Mouse (Mus musculus) G1E (cell line): Measurements from ENCODE around the gene Grm5. TPM values are rescaled to one million over a fixed set of nuclear protein-coding genes. Genes with fewer than 3 reads are reported as not detected.

ENCODE experiments used
- ATAC-seq: 2 replicates; pipeline ENCODE4 v1.8.0; 2016; ENCODE audit warnings: mild to moderate bottlenecking; ENCODE audit not compliant: insufficient number of reproducible peaks, poor library complexity, low FRiP score, severe bottlenecking; ENCODE audit errors: extremely low read depth
- DNase-seq: peaks from one replicate; pipeline ENCODE4 v3.0.0; 2012; ENCODE audit warnings: low spot score
- H3K27me3 ChIP-seq: 2 replicates; pipeline ENCODE4 v1.6.1; 2012; ENCODE audit warnings: mild to moderate bottlenecking, low read length, inconsistent platforms; ENCODE audit not compliant: insufficient read depth
- H3K36me3 ChIP-seq: replicated peaks from 2 replicates; pipeline ENCODE3; 2012; ENCODE audit warnings: mild to moderate bottlenecking, inconsistent platforms
- H3K4me1 ChIP-seq: 2 replicates; pipeline ENCODE4 v1.6.1; 2012; ENCODE audit warnings: low read depth, low read length, inconsistent platforms, mixed read lengths; ENCODE audit not compliant: insufficient read depth
- H3K4me3 ChIP-seq: 2 replicates; pipeline ENCODE4 v1.5.1; 2012; ENCODE audit warnings: low read depth, mild to moderate bottlenecking, inconsistent platforms, low read length, moderate library complexity, mixed read lengths
- H3K9me3 ChIP-seq: replicated peaks from 2 replicates; pipeline ENCODE4 v1.6.1; 2012; ENCODE audit warnings: inconsistent platforms
- CTCF ChIP-seq: IDR thresholded peaks from 2 replicates; pipeline ENCODE4 v1.5.1; 2012; ENCODE audit warnings: low read depth, low read length, inconsistent platforms, mixed read lengths
- GATA1 ChIP-seq: IDR thresholded peaks from 2 replicates; pipeline ENCODE4 v1.6.1; 2012; ENCODE audit warnings: borderline replicate concordance, low read length, inconsistent platforms, mixed read lengths
- GATA2 ChIP-seq: IDR thresholded peaks from 2 replicates; pipeline ENCODE4 v1.6.1; 2012; ENCODE audit warnings: low read depth, low read length, inconsistent platforms, borderline replicate concordance
- POLR2AphosphoS5 ChIP-seq: IDR thresholded peaks from 2 replicates; pipeline ENCODE4 v1.6.1; 2012; ENCODE audit warnings: low read depth, low read length, inconsistent platforms; ENCODE audit not compliant: insufficient replicate concordance
- TAL1 ChIP-seq: conservative IDR thresholded peaks from 2 replicates; pipeline ENCODE4 v1.6.1; 2012; ENCODE audit warnings: low read depth, low read length, inconsistent platforms, mixed read lengths
- polyA plus RNA-seq: library from polyadenylated mRNA; stranded (reverse); fragments of >175 nt; gene quantifications from 2 replicates; pipeline ENCODE4 v1.2.3, GENCODE M21; 2012
- total RNA-seq, 2 experiments: library from RNA; stranded (forward) in 1 of 2; stranded (reverse) in 1 of 2; fragments of 200-1000 nt in 1 of 2; fragments of >200 nt in 1 of 2; fragmentation: Nextera tagmentation in 1 of 2; gene quantifications; 2 replicates each; pipeline ENCODE4 v1.2.3; 2014 to 2017

The Grm5 gene
- total and polyA plus RNA-seq, 3 experiments, result 0.05 to 0.23 TPM; not detected in 1

DNA sequence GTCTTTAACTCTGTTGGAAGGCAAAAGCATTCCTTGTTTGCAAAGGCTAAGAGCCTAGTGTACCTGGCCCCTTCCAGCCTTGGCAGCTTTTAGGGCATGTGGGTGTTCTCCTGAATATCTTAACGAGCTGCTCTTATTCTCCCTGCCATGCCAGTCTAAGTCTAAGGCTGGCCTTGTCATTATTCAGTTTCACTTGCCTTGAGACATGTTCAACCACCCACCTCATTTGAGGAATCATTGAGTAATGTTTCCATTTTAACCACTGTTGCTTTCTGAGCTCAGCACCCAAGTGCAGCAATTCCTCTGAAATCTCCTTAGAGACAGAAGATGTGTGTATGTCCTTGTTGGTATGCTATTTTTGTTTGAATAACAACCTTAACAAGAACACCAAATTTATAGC, 134.7 kb downstream of the Grm5 start:
- Histone ChIP-seq H3K36me3 (no peaks in the 10 kb centered on the region), H3K4me3 (no peak overlapping the region), H3K4me1 (no peaks in the 10 kb centered on the region), H3K9me3 (no peaks in the 10 kb centered on the region), H3K27me3 (no peaks in the 10 kb centered on the region)
- DNase-seq, result no peak
- TF ChIP-seq GATA2, result no peak
- no peak for TF ChIP-seq GATA1
- no peak for TF ChIP-seq CTCF
- no peak for TF ChIP-seq POLR2AphosphoS5
- TF ChIP-seq TAL1, result no peak
- no peak for ATAC-seq

DNA sequence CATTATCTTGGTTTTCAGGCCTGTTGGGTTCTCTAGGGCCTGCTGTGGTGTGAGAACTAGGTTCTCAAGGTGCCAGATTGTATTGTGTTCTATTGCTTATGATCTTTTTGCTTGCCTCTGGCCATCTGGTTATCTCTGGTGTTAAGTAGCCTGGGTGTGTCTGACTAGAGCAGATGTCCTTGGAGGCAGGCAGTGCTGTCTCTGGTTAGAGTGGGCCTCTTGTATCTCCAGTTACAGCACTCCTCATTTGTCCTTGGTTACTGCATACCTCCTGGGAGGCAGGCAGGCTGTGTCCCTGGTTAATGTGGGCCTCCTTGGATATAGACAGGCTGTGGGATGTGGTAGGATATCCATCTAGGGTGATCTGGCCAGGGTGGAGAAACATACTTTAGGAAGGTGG, 150.5 kb downstream of the Grm5 start:
- no peak for TF ChIP-seq POLR2AphosphoS5
- no peak for TF ChIP-seq TAL1
- no peak for TF ChIP-seq GATA1
- TF ChIP-seq CTCF, result no peak
- no peak for TF ChIP-seq GATA2
- no peaks in the 10 kb centered on the region for H3K4me1 ChIP-seq
- DNase-seq, result no peak
- no peak for ATAC-seq
- H3K36me3 ChIP-seq, result no peaks in the 10 kb centered on the region
- H3K4me3 ChIP-seq, result no peak overlapping the region
- no peaks in the 10 kb centered on the region for H3K27me3 ChIP-seq
- H3K9me3 ChIP-seq, result peaks cover 4% of the 10 kb centered on the region; the same call in 1 of the 2 replicates

DNA sequence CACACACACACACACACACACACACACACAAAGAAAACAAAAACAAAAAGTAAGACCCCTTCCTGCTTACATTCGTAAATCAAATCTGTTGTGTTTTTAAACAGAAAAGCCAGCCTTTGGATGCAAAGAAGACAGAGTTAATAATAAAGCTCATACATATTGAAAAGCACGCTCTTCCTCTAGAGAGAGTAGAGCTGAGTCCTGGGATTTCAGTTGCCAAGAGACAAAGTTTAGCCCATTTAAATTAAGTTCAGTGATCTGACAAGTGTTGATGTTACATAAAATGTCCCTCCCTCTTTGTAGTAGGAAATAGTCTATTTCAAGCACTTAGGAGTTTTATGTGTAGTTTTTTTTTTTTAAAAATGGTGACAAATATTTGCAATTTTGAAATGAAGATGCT, 178.0 kb downstream of the Grm5 start:
- Histone ChIP-seq H3K9me3 (peaks cover 2% of the 10 kb centered on the region; the same call in 1 of the 2 replicates), H3K4me1 (no peaks in the 10 kb centered on the region), H3K4me3 (no peak overlapping the region), H3K36me3 (no peaks in the 10 kb centered on the region), H3K27me3 (no peaks in the 10 kb centered on the region)
- no peak for ATAC-seq
- no peak for TF ChIP-seq TAL1
- no peak for TF ChIP-seq GATA1
- TF ChIP-seq CTCF, result no peak
- no peak for TF ChIP-seq GATA2
- no peak for DNase-seq

DNA sequence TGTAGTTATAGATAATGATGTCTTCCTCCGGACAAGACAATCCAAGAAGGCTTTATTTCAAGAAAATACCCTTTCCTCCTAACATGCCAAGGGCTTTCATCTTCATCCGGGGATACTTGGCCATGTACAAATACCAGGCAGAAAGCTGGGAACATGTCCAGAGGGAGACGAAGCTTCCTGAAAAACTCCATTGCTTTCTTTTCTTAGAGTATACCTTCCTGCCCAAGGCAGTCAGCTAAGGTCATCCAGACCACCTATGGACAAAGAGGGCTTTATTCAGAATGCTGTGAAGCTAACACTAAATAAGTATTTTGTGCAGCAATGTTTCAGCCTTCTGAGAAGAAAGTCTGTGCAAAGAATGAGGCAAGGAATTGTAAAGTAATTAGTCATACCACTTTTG, 178.4 kb downstream of the Grm5 start:
- peaks cover 2% of the 10 kb centered on the region; the same call in 1 of the 2 replicates for H3K9me3 ChIP-seq
- H3K4me1 ChIP-seq, result no peaks in the 10 kb centered on the region
- TF ChIP-seq CTCF, result no peak
- TF ChIP-seq TAL1, result no peak
- H3K4me3 ChIP-seq, result no peak overlapping the region
- ATAC-seq (no peak), DNase-seq (no peak)
- H3K27me3 ChIP-seq, result no peaks in the 10 kb centered on the region
- no peaks in the 10 kb centered on the region for H3K36me3 ChIP-seq

DNA sequence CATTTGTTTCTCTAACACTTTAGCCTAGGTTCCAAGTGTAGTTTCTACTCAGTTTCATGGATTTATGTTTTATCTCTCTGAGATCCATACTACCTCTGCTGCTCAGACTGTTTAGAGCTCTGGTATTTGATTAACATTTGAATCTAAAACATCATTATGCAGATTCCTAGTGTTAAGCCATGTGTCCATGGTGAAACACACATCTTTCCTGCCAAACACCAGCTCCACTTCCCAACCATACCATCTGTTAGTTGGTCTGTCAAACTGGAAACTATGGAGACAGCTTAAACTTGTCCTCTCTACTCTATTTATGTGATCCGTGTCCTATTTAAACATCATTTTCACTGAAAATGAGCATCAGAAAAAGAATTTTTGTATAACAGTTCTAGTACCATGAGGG, 203.6 kb downstream of the Grm5 start:
- H3K27me3 ChIP-seq, result no peaks in the 10 kb centered on the region
- H3K4me1 ChIP-seq, result no peaks in the 10 kb centered on the region
- ATAC-seq (no peak), DNase-seq (no peak)
- H3K9me3 ChIP-seq, result no peaks in the 10 kb centered on the region
- TF ChIP-seq TAL1 (no peak), GATA1 (no peak), CTCF (no peak), POLR2AphosphoS5 (no peak), GATA2 (no peak)
- H3K36me3 ChIP-seq, result no peaks in the 10 kb centered on the region
- no peak overlapping the region for H3K4me3 ChIP-seq

DNA sequence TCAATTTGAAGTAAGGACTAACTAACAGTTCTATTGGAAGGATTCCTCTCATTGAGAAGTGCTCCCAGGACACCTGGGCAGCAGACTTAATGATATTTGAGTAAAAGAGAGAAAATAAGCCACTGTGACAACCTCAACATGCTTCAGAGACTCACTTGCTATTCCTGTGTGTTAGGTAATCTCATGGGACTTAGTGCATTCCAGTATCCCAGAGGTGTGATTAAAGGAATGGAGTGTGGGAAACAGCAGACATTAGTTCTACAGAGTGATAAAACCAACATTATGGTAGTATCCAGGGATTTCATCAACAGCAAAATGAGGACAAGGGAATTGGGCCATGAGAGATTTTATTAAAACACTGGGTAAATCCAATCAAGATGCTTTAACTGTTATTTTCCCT, 205.0 kb downstream of the Grm5 start:
- DNase-seq, result no peak
- Histone ChIP-seq H3K4me1 (no peaks in the 10 kb centered on the region), H3K9me3 (no peaks in the 10 kb centered on the region), H3K27me3 (no peaks in the 10 kb centered on the region), H3K4me3 (no peak overlapping the region), H3K36me3 (no peaks in the 10 kb centered on the region)
- no peak for ATAC-seq
- TF ChIP-seq POLR2AphosphoS5, result no peak
- no peak for TF ChIP-seq CTCF
- no peak for TF ChIP-seq TAL1
- no peak for TF ChIP-seq GATA1
- TF ChIP-seq GATA2, result no peak

DNA sequence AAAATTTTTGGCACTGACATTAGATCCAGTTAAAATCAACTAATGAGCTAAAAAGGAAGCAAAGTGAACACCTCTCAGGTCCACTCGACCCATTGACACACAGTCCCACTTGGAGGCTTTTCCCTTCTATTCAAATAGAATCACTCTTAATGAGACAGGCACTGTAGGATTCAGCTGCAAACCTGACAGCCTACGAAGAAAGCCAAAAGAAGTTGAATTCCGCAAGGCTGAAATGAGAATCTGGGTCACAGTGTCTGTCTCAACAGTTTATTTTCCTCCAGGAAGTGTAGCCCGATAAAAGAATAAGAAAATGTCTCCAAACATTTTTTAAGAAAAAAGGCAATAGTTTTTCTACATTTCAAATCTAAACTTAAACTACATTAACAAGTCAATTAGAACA, 209.9 kb downstream of the Grm5 start:
- H3K4me3 ChIP-seq, result no peak overlapping the region
- H3K9me3 ChIP-seq, result peaks cover 4% of the 10 kb centered on the region; the same call in 1 of the 2 replicates
- no peaks in the 10 kb centered on the region for H3K36me3 ChIP-seq
- no peak for TF ChIP-seq POLR2AphosphoS5
- no peak for TF ChIP-seq CTCF
- no peak for TF ChIP-seq GATA1
- no peak for TF ChIP-seq TAL1
- TF ChIP-seq GATA2, result no peak
- ATAC-seq (no peak), DNase-seq (no peak)
- no peaks in the 10 kb centered on the region for H3K27me3 ChIP-seq
- H3K4me1 ChIP-seq, result no peaks in the 10 kb centered on the region
